Mouse (Mus musculus): Measurements from ENCODE around the gene Zbtb43. TPM values are rescaled to one million over a fixed set of nuclear protein-coding genes. Genes with fewer than 3 reads are reported as not detected.

Gene Zbtb43
- 14.4 and 16.0 TPM in 2 replicates for polyA plus RNA-seq (2012; ENCODE audit: insufficient read depth, insufficient read length, missing spikeins)

DNA sequence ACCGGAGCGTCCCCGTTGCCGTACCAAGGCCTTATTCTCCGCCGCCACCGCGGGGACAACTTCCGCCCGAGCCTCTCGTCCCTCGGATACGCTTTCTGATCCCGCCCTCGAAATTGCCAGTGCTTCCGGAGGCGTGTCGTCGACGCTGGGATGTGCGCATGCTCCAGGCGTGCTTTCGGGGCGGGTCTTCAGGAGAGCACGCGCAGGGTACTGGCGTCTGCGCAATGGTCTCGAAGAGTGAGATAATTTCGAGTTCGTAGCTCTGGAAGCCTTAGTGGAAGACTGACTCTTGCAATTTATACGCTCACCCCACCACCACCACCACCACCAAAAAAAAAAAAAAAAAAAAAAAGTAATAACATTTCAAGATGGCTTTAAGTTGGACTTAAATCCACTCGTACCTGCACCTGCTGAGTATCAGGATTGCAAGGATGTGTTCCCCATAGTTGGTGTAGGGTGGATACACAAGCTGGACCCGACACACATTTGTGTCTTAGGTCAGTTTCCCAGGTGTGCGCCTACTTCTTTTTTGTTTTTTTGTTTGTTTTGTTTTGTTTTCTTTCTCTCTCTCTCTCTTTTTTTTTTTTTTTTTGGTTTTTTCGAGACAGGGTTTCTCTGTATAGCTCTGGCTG is at the start of gene Zbtb43:
Zbtb43 (minus strand) TSS at position 94 of the 632 bp plus-strand sequence.
- H3K27ac ChIP-seq (ENCODE audit: insufficient read depth, low read depth, low read length) = peak within 1 kb of the TSS; percentile 26; the same call in 1 of the 2 replicates
- no peak for TF ChIP-seq CTCF (IDR thresholded peaks at IDR 0.05; ENCODE audit: low read depth, low read length)
- TF ChIP-seq POLR2A (IDR thresholded peaks at IDR 0.05; ENCODE audit: borderline replicate concordance, low read depth, low read length) = no peak
- peaks cover 19% of the 10 kb centered on the region for H3K4me1 ChIP-seq (ENCODE audit: control insufficient read depth, insufficient read depth, low read length)
- peak within 1 kb of the TSS; percentile 87 for H3K4me3 ChIP-seq (ENCODE audit: insufficient read depth, low read length)

GRCm38 (mm10) chr2:33515856-33516255 is 47.5 kb upstream of the Zbtb43 start:
- H3K27ac ChIP-seq (ENCODE audit: insufficient read depth, low read depth, low read length) = no peak overlapping the region
- H3K4me1 ChIP-seq (ENCODE audit: control insufficient read depth, insufficient read depth, low read length) = no peaks in the 10 kb centered on the region
- no peak overlapping the region for H3K4me3 ChIP-seq (ENCODE audit: insufficient read depth, low read length)
- no peak for TF ChIP-seq CTCF (IDR thresholded peaks at IDR 0.05; ENCODE audit: low read depth, low read length)
- no peak for TF ChIP-seq POLR2A (IDR thresholded peaks at IDR 0.05; ENCODE audit: borderline replicate concordance, low read depth, low read length)

DNA sequence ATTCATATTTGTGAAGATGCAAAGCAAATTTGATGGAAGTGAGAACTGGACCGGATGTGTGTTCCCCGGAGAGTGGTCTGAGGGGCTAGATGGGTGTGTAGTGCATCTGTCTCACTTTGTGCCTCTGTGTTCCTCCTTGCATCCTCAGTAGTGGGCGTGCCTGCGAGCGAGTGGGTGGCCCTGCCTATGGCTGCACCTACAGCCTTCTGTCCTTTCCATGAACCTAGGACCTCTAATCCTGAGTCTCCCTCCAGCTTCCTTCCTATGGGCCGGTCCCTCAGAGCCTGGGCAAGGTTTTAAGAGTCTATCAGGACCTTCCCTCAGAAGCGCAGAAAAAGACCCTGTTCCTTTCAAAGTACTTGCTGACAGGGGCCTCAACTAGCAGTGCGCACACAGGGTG is 47.1 kb upstream of the Zbtb43 start:
- Histone ChIP-seq H3K4me3 (ENCODE audit: insufficient read depth, low read length) (no peak overlapping the region), H3K4me1 (ENCODE audit: control insufficient read depth, insufficient read depth, low read length) (no peaks in the 10 kb centered on the region), H3K27ac (ENCODE audit: insufficient read depth, low read depth, low read length) (no peak overlapping the region)
- TF ChIP-seq CTCF (IDR thresholded peaks at IDR 0.05; ENCODE audit: low read depth, low read length) = no peak
- no peak for TF ChIP-seq POLR2A (IDR thresholded peaks at IDR 0.05; ENCODE audit: borderline replicate concordance, low read depth, low read length)

DNA sequence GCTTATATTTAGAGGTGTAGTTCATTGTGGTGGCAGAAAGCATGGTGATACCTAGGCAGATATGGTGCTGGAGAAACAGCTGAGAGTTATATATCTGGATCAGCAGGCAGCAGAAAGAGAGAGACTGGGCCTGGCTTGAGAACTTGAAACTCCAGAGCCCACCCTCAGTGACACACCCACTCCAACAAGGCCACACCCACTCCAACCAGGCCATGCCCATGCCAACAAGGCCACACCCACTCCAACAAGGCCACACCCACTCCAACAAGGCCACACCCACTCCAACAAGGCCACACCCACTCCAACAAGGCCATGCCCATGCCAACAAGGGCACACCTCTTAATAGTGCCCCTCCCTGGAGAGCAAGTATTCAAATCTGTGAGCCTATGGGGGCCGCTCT is 42.4 kb upstream of the Zbtb43 start:
- TF ChIP-seq CTCF (IDR thresholded peaks at IDR 0.05; ENCODE audit: low read depth, low read length) = no peak
- TF ChIP-seq POLR2A (IDR thresholded peaks at IDR 0.05; ENCODE audit: borderline replicate concordance, low read depth, low read length) = no peak
- H3K27ac ChIP-seq (ENCODE audit: insufficient read depth, low read depth, low read length) = no peak overlapping the region
- H3K4me1 ChIP-seq (ENCODE audit: control insufficient read depth, insufficient read depth, low read length) = no peaks in the 10 kb centered on the region
- H3K4me3 ChIP-seq (ENCODE audit: insufficient read depth, low read length) = no peak overlapping the region

- Histone ChIP-seq H3K4me3 (ENCODE audit: insufficient read depth, low read length) (no peak overlapping the region), H3K4me1 (ENCODE audit: control insufficient read depth, insufficient read depth, low read length) (no peaks in the 10 kb centered on the region), H3K27ac (ENCODE audit: insufficient read depth, low read depth, low read length) (no peak overlapping the region)
- TF ChIP-seq CTCF (IDR thresholded peaks at IDR 0.05; ENCODE audit: low read depth, low read length) = no peak
- no peak for TF ChIP-seq POLR2A (IDR thresholded peaks at IDR 0.05; ENCODE audit: borderline replicate concordance, low read depth, low read length)
Measured at GRCm38 (mm10) chr2:33502602-33503001, 34.2 kb upstream of the Zbtb43 start.

- no peak overlapping the region for H3K4me3 ChIP-seq (ENCODE audit: insufficient read depth, low read length)
- TF ChIP-seq CTCF (IDR thresholded peaks at IDR 0.05; ENCODE audit: low read depth, low read length) (no peak), POLR2A (IDR thresholded peaks at IDR 0.05; ENCODE audit: borderline replicate concordance, low read depth, low read length) (no peak)
- no peaks in the 10 kb centered on the region for H3K4me1 ChIP-seq (ENCODE audit: control insufficient read depth, insufficient read depth, low read length)
- H3K27ac ChIP-seq (ENCODE audit: insufficient read depth, low read depth, low read length) = no peak overlapping the region
Measured at GRCm38 (mm10) chr2:33498280-33498679, 29.9 kb upstream of the Zbtb43 start.

DNA sequence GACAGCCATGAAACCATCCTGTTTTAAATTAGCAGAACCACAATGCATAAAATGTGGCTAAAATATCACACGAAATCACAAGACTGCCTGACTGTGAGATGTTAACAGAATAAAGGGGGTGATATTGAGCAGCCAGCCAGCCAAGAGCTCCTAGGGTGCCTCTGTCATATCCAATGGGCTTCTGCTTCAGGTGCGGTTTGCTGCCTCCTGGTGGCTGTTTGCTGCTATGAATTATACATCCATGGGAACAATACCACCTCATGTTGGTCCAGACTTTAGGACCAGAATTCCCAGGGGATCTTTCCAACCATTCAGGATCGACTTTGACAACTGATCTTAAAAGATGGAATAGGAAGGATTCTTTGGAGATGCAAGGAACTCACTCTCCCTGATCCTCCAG is 27.3 kb upstream of the Zbtb43 start:
- Histone ChIP-seq H3K4me1 (ENCODE audit: control insufficient read depth, insufficient read depth, low read length) (no peaks in the 10 kb centered on the region), H3K4me3 (ENCODE audit: insufficient read depth, low read length) (no peak overlapping the region)
- no peak for TF ChIP-seq POLR2A (IDR thresholded peaks at IDR 0.05; ENCODE audit: borderline replicate concordance, low read depth, low read length)
- no peak for TF ChIP-seq CTCF (IDR thresholded peaks at IDR 0.05; ENCODE audit: low read depth, low read length)

DNA sequence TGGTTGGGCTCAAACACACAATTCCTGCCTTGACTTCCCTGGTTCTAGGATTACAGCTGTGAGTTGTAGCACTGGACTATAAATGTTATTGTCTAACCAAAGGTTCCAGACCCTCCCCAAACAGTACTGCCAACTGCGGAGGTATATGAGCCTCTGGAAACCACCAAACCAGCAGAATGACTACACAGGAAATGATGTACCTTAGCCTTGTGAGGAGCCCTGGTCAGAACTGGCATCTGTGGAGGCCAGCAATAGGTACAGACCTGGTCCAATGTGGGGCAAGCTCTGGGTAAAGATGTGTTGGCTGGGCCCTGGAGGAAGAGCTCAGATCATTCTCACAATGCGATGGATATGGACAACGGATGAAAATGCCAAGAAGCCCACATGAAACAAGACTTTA is 23.7 kb upstream of the Zbtb43 start:
- Histone ChIP-seq H3K4me1 (ENCODE audit: control insufficient read depth, insufficient read depth, low read length) (no peaks in the 10 kb centered on the region), H3K4me3 (ENCODE audit: insufficient read depth, low read length) (no peak overlapping the region), H3K27ac (ENCODE audit: insufficient read depth, low read depth, low read length) (no peak overlapping the region)
- TF ChIP-seq POLR2A (IDR thresholded peaks at IDR 0.05; ENCODE audit: borderline replicate concordance, low read depth, low read length) = no peak
- TF ChIP-seq CTCF (IDR thresholded peaks at IDR 0.05; ENCODE audit: low read depth, low read length) = no peak

More for the DNA sequence above, 27.3 kb upstream of the Zbtb43 start:
- no peak overlapping the region for H3K27ac ChIP-seq (ENCODE audit: insufficient read depth, low read depth, low read length)

DNA sequence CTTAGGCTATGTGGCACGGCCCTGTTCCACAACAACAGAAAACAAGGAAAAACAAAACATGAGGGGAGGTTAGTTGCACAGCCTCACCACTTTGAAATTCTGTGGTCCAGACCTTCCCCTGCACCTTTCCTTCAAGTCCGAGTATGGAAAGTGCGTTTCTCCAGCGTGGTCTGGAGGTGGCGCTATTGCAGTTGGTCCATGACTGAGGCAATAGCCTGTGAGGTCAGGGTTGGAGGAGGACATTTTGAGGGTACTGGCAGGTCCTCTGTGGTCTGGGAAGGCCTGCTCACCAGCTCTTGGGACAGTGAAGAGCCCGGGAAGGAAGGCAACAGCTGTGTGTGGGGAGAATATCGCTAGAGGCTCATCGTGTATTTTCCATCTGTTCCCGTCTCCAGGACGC is 21.2 kb upstream of the Zbtb43 start:
- no peaks in the 10 kb centered on the region for H3K4me1 ChIP-seq (ENCODE audit: control insufficient read depth, insufficient read depth, low read length)
- no peak overlapping the region for H3K27ac ChIP-seq (ENCODE audit: insufficient read depth, low read depth, low read length)

DNA sequence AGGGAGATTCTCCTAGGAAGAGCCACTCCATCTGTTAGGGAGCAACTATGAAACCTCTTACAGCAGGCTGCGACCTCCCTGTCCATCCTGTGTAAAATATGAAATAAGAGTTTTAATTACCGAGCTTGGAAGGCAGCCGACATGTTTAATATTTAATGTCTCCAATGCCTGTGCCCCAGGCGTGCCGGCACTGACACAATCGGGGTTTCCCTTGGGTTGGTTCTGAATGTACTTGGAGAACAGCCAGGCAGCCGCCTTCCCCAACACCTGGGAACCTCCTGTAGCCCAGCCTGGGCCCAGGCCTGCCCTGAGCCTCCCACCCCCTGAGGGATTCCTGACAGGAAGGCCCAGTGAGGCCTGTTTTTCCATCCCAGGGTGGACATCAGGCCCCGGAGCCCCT is 19.0 kb upstream of the Zbtb43 start:
- Histone ChIP-seq H3K4me1 (ENCODE audit: control insufficient read depth, insufficient read depth, low read length) (no peaks in the 10 kb centered on the region), H3K4me3 (ENCODE audit: insufficient read depth, low read length) (no peak overlapping the region), H3K27ac (ENCODE audit: insufficient read depth, low read depth, low read length) (no peak overlapping the region)
- TF ChIP-seq POLR2A (IDR thresholded peaks at IDR 0.05; ENCODE audit: borderline replicate concordance, low read depth, low read length) (no peak), CTCF (IDR thresholded peaks at IDR 0.05; ENCODE audit: low read depth, low read length) (no peak)

More for the DNA sequence above, 21.2 kb upstream of the Zbtb43 start:
- no peak overlapping the region for H3K4me3 ChIP-seq (ENCODE audit: insufficient read depth, low read length)
- no peak for TF ChIP-seq POLR2A (IDR thresholded peaks at IDR 0.05; ENCODE audit: borderline replicate concordance, low read depth, low read length)
- no peak for TF ChIP-seq CTCF (IDR thresholded peaks at IDR 0.05; ENCODE audit: low read depth, low read length)

Data from bone marrow macrophage, adult 2 months (primary cell).